Mouse (Mus musculus): ENCODE data around the gene Hist1h4b. TPM values are rescaled to one million over a fixed set of nuclear protein-coding genes. Genes with fewer than 3 reads are reported as not detected.
"Not testable (repeated sequence)": the region's sequence is repeated elsewhere in the genome, so short reads cannot be mapped to it uniquely, and the experiment has no call there.

The Hist1h4b gene
- polyA plus RNA-seq (2015; fragmentation: Nextera tagmentation; extraction: Ambion mirVana): 3.5 and 5.4 TPM in 2 replicates

DNA sequence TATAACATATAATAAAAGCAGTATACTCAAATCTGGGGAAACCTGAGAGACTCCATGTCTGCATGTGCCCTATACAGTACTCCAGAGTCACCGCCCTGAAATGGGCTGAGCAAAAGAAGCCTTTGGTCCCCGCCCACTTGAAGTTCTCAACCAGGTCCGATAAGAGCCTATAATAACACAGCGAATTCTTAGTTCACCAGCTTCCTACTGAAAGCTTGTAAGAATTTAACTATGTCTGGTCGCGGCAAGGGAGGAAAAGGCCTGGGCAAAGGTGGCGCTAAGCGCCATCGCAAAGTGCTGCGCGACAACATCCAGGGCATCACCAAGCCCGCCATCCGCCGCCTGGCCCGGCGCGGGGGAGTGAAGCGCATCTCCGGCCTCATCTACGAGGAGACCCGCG, at the start of gene Hist1h4b:
Gene Hist1h4b, plus strand, starts transcription at position 224 of the 400 bp plus-strand sequence.
- H3K9ac ChIP-seq (ENCODE audit: low read depth, low read length): peak within 1 kb of the TSS; percentile 64
- H3K36me3 ChIP-seq (ENCODE audit: control insufficient read depth, insufficient read depth): no peaks in the 10 kb centered on the region
- no peaks in the 10 kb centered on the region for H3K9me3 ChIP-seq (replicated peaks; ENCODE audit: control insufficient read depth, low read length)
- peak within 1 kb of the TSS; percentile 60 for H3K4me3 ChIP-seq (ENCODE audit: low read depth, low read length)
- H3K4me1 ChIP-seq (ENCODE audit: control insufficient read depth, low read depth, low read length): peaks cover 31% of the 10 kb centered on the region
- H3K4me2 ChIP-seq (ENCODE audit: low read depth, low read length): peak within 1 kb of the TSS; percentile 87
- no peaks in the 10 kb centered on the region for H3K27me3 ChIP-seq (ENCODE audit: control insufficient read depth, insufficient read depth, low read depth, low read length)
- peak; percentile 64 for ATAC-seq (ENCODE audit: low read depth)
- peak within 1 kb of the TSS; percentile 93 for H3K27ac ChIP-seq (ENCODE audit: low read length)
- 1% methylated on average over 12 of the region's 22 CpGs for WGBS (ENCODE audit: insufficient replicate concordance)

DNA sequence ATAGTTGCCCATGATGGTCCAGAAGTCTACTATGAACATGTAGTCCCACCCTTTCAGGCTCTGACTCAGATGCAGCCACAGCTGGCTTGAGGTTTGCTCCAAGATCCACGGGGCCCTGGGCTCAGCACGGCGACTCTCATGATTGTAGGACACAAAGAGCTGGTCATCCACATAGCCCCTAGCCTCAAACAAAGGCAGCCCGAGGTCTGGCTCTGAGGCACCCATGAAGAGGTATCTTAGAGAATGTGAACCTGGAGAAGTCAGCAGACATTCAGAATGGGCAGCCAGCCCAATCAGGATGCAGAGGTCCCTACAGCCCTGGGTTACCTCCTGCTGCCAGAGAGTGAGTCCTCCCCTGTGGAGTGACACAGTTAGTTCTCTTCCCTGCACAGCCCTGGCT, 48.8 kb upstream of the Hist1h4b start:
- 67% methylated on average over 4 of the region's 4 CpGs for WGBS (ENCODE audit: insufficient replicate concordance)
- peaks cover 9% of the 10 kb centered on the region for H3K4me1 ChIP-seq (ENCODE audit: control insufficient read depth, low read depth, low read length)
- no peak overlapping the region for H3K27ac ChIP-seq (ENCODE audit: low read length)
- H3K36me3 ChIP-seq (ENCODE audit: control insufficient read depth, insufficient read depth): no peaks in the 10 kb centered on the region
- H3K9ac ChIP-seq (ENCODE audit: low read depth, low read length): no peak overlapping the region
- no peak overlapping the region for H3K4me2 ChIP-seq (ENCODE audit: low read depth, low read length)
- no peak overlapping the region for H3K4me3 ChIP-seq (ENCODE audit: low read depth, low read length)
- no peaks in the 10 kb centered on the region for H3K9me3 ChIP-seq (replicated peaks; ENCODE audit: control insufficient read depth, low read length)
- ATAC-seq (ENCODE audit: low read depth): no peak
- H3K27me3 ChIP-seq (ENCODE audit: control insufficient read depth, insufficient read depth, low read depth, low read length): no peaks in the 10 kb centered on the region; the same call in 1 of the 2 replicates

DNA sequence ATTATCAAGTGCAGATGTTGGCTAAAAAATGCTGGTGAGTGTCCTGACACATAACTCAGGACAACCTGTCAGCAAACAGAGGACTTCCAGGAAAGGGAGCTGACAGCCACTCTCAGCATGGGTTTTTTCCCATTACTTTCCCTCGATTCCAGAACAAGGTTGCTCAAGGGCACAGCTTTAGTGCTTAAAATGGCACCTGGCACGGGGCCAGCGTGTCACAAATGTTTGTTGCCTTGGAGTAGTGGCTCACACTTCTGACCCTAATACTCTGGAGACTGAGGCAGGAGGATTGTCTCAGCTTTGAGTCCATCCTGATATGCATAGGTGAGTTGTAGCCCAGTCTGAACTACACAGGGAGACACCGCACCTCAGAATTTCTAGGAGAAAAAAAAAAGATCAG, 48.2 kb upstream of the Hist1h4b start:
- H3K27ac ChIP-seq (ENCODE audit: low read length): no peak overlapping the region
- H3K4me3 ChIP-seq (ENCODE audit: low read depth, low read length): no peak overlapping the region
- no peak overlapping the region for H3K9ac ChIP-seq (ENCODE audit: low read depth, low read length)
- no peak for ATAC-seq (ENCODE audit: low read depth)
- peaks cover 9% of the 10 kb centered on the region for H3K4me1 ChIP-seq (ENCODE audit: control insufficient read depth, low read depth, low read length)
- 56% methylated on average over 4 of the region's 4 CpGs for WGBS (ENCODE audit: insufficient replicate concordance)
- H3K36me3 ChIP-seq (ENCODE audit: control insufficient read depth, insufficient read depth): no peaks in the 10 kb centered on the region
- H3K27me3 ChIP-seq (ENCODE audit: control insufficient read depth, insufficient read depth, low read depth, low read length): no peaks in the 10 kb centered on the region; the same call in 1 of the 2 replicates
- no peaks in the 10 kb centered on the region for H3K9me3 ChIP-seq (replicated peaks; ENCODE audit: control insufficient read depth, low read length)
- no peak overlapping the region for H3K4me2 ChIP-seq (ENCODE audit: low read depth, low read length)

DNA sequence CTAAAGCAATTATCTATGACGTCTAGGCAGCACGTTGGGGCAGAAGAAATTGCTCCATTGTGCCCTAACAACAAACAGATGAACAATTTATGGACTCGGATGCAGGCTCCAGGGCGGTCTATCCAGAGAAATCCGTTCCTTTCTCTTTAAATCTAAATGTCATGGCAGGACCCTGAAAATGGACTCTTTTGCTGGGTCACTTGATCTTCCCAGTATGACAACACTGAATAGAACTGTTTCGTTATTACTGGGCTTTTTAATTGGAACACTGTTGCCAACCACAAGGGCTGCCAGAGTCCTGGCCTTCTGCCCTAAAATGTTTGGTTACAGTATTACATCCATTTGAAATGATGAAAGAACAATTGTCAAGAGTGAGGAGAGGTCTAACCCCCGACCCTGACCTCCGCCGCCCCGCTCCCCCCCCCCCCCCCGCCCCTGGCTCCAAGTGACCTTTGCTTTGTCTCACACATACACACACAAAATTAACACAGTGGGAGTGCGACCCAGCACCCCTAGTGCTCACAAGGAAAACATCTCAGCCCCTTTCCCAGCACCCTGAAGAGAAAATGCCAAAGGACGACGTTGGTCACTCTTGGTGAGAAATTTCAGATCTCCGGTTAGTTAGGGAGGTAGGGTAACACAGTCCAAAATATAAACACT, 47.0 kb upstream of the Hist1h4b start:
- H3K4me3 ChIP-seq (ENCODE audit: low read depth, low read length): peak overlapping the region; percentile 54
- H3K9me3 ChIP-seq (replicated peaks; ENCODE audit: control insufficient read depth, low read length): no peaks in the 10 kb centered on the region
- H3K27me3 ChIP-seq (ENCODE audit: control insufficient read depth, insufficient read depth, low read depth, low read length): no peaks in the 10 kb centered on the region; the same call in 1 of the 2 replicates
- H3K9ac ChIP-seq (ENCODE audit: low read depth, low read length): peak overlapping the region; percentile 52
- 31% methylated on average over 14 of the region's 15 CpGs for WGBS (ENCODE audit: insufficient replicate concordance)
- ATAC-seq (ENCODE audit: low read depth): peak; percentile 19
- H3K4me1 ChIP-seq (ENCODE audit: control insufficient read depth, low read depth, low read length): peaks cover 9% of the 10 kb centered on the region
- H3K36me3 ChIP-seq (ENCODE audit: control insufficient read depth, insufficient read depth): no peaks in the 10 kb centered on the region
- peak overlapping the region; percentile 50 for H3K4me2 ChIP-seq (ENCODE audit: low read depth, low read length)
- peak overlapping the region; percentile 55 for H3K27ac ChIP-seq (ENCODE audit: low read length)

DNA sequence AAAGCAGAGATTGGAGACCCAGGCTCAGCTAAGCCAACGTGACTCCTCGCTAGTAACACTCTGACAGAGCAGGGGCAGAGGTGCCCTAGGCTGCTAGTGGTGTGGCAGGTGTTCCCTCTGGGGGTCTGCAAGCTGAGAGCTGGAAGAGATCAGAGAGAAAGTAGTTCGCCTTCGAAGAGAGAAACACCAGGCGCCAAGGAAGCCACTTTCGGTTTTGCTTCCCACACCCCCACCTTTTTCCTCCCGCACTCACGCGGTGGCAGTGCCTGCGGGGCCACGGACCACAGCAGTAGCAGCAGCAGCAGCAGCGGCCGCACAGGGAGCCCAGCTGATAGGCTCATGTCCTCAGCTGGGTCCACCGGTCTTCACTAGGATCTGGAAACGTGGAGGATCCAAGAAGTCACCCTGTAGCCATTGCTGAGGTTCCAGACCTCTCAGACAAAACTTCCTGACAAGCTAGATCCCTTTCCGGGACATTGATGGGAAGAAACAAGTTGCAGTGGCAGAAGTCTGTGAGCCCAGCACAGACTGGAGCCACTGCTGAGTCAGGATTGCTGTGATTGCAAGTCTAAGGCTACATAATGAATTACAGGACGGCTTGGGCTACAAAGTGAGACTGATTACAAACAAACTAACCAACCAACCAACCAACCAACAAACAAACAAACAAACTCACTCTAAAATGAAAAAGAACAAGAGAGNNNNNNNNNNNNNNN, 46.3 kb upstream of the Hist1h4b start, which contains the start of gene Hfe:
Gene Hfe, minus strand, starts transcription at position 481 of the 716 bp plus-strand sequence.
- peak within 1 kb of the TSS; percentile 55 for H3K27ac ChIP-seq (ENCODE audit: low read length)
- 2% methylated on average over 17 of the region's 17 CpGs for WGBS (ENCODE audit: insufficient replicate concordance)
- H3K9me3 ChIP-seq (replicated peaks; ENCODE audit: control insufficient read depth, low read length): no peaks in the 10 kb centered on the region
- H3K27me3 ChIP-seq (ENCODE audit: control insufficient read depth, insufficient read depth, low read depth, low read length): no peaks in the 10 kb centered on the region; the same call in 1 of the 2 replicates
- H3K36me3 ChIP-seq (ENCODE audit: control insufficient read depth, insufficient read depth): no peaks in the 10 kb centered on the region
- H3K4me1 ChIP-seq (ENCODE audit: control insufficient read depth, low read depth, low read length): peaks cover 9% of the 10 kb centered on the region
- peak within 1 kb of the TSS; percentile 50 for H3K4me2 ChIP-seq (ENCODE audit: low read depth, low read length)
- peak within 1 kb of the TSS; percentile 54 for H3K4me3 ChIP-seq (ENCODE audit: low read depth, low read length)
- H3K9ac ChIP-seq (ENCODE audit: low read depth, low read length): peak within 1 kb of the TSS; percentile 52
- peak; percentile 65 for ATAC-seq (ENCODE audit: low read depth)

DNA sequence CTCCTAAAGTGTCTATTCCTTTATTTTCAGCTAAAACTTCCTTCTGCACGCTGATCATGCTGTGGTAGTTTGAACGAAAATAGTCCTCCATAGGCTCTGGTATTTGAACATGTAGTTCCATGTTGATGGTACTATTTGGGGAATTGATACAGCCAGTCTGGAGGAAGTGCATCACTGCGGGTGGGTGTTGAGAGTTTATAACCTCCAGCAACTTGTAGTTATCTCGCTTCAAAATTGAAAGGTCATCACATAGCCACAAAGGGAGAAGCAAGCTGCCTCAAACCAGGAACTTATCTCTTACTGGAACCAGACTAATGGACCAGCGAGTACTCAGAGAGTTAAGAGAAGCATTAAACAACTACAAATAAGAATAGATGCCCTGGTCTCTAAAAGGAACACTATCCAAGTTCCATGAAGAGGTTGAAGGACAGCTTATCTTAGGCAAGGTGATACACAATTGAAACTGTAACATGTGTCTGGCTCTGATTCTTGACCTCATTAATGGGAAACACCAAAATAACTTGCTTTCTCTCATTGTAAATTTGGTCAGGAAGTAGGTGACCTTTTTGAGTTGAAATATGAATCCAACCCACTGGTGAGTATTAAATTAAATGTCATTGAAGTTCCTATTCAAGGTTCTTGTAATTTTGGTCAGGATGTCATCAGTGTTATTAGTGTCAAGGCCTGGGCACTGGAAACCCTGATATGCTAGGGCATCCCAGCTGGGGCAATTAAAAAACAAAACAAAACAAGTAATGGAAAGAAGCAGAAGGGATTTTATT, 40.4 kb upstream of the Hist1h4b start:
- no peak overlapping the region for H3K4me3 ChIP-seq (ENCODE audit: low read depth, low read length)
- no peak overlapping the region for H3K9ac ChIP-seq (ENCODE audit: low read depth, low read length)
- H3K4me1 ChIP-seq (ENCODE audit: control insufficient read depth, low read depth, low read length): peaks cover under 1% of the 10 kb centered on the region; the same call in 1 of the 2 replicates
- ATAC-seq (ENCODE audit: low read depth): no peak
- H3K36me3 ChIP-seq (ENCODE audit: control insufficient read depth, insufficient read depth): no peaks in the 10 kb centered on the region
- H3K9me3 ChIP-seq (replicated peaks; ENCODE audit: control insufficient read depth, low read length): no peaks in the 10 kb centered on the region
- no peak overlapping the region for H3K4me2 ChIP-seq (ENCODE audit: low read depth, low read length)
- WGBS (ENCODE audit: insufficient replicate concordance): 23% methylated on average over 5 of the region's 5 CpGs
- H3K27me3 ChIP-seq (ENCODE audit: control insufficient read depth, insufficient read depth, low read depth, low read length): no peaks in the 10 kb centered on the region
- H3K27ac ChIP-seq (ENCODE audit: low read length): no peak overlapping the region

DNA sequence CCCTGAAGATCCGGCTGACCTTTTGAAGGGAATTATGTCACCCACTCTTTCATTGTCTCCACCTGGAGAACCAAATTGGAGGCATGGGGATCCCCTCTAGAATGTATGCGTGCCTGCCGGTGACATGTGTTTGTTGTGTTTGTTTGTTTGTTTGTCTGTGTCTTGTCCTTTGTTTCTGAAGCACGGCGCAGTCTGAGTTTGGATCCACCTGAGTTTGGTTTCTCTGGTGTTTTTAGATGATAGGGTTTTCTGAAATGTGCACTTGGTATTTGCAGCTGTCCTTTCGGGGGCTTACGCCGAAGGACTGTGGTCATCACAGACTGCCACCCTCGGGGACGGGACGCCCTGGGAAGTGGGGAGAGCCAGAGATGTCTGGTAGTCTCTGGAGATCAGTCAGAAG, 39.6 kb upstream of the Hist1h4b start:
- Histone ChIP-seq H3K27ac (ENCODE audit: low read length) (no peak overlapping the region), H3K4me1 (ENCODE audit: control insufficient read depth, low read depth, low read length) (no peaks in the 10 kb centered on the region)

DNA sequence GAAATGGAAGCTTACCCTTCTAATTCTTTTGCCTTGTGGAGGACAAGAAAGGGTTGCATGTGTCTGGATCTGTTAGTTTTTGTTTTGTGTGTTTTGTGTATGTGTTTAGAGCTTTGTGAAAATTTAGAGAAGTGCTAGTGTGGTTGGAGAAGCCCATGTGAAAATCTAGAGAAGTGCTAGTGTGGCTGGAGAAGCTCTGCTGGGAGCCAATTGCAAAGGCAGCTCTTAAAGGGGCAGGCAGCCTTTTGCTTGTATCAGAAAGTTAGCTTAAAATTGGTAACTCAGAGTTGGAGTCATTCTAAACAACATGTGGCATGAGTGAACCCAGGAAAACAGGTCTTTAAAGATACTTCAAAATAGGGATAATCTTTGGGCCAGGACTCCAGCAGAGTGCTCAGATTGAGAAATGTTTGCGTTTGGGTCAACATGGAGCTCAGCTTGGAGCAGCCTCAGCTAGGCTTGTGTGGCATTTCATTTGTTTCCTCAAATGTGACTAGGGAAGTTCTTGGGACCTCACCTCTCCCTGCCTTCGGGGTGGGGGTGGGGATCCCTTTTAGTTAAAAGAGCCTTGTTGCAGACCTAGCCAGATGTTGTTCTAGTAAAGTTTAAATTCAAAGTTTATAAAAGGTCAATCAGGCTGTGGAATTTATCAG, 39.1 kb upstream of the Hist1h4b start:
- H3K4me3 ChIP-seq (ENCODE audit: low read depth, low read length); H3K9me3 ChIP-seq (replicated peaks; ENCODE audit: control insufficient read depth, low read length); H3K36me3 ChIP-seq (ENCODE audit: control insufficient read depth, insufficient read depth); H3K4me1 ChIP-seq (ENCODE audit: control insufficient read depth, low read depth, low read length); H3K9ac ChIP-seq (ENCODE audit: low read depth, low read length); H3K4me2 ChIP-seq (ENCODE audit: low read depth, low read length); ATAC-seq (ENCODE audit: low read depth); H3K27me3 ChIP-seq (ENCODE audit: control insufficient read depth, insufficient read depth, low read depth, low read length): not testable (repeated sequence)
- 0 out of 2 replicates have a peak overlapping the region, but pooled peaks have one; percentile 9 for H3K27ac ChIP-seq (ENCODE audit: low read length)
- 9% methylated on average over 2 of the region's 2 CpGs for WGBS (ENCODE audit: insufficient replicate concordance)

More for the DNA sequence above, 39.6 kb upstream of the Hist1h4b start:
- no peaks in the 10 kb centered on the region for H3K9me3 ChIP-seq (replicated peaks; ENCODE audit: control insufficient read depth, low read length)
- WGBS (ENCODE audit: insufficient replicate concordance): 46% methylated on average over 11 of the region's 11 CpGs
- no peaks in the 10 kb centered on the region for H3K36me3 ChIP-seq (ENCODE audit: control insufficient read depth, insufficient read depth)
- ATAC-seq (ENCODE audit: low read depth): no peak
- H3K4me2 ChIP-seq (ENCODE audit: low read depth, low read length): no peak overlapping the region
- H3K4me3 ChIP-seq (ENCODE audit: low read depth, low read length): no peak overlapping the region
- no peaks in the 10 kb centered on the region for H3K27me3 ChIP-seq (ENCODE audit: control insufficient read depth, insufficient read depth, low read depth, low read length)
- H3K9ac ChIP-seq (ENCODE audit: low read depth, low read length): no peak overlapping the region
